Mouse (Mus musculus): Measurements from ENCODE around the gene Enpp4. TPM values are rescaled to one million over a fixed set of nuclear protein-coding genes. Genes with fewer than 3 reads are reported as not detected.

Enpp4 gene
- 0.04 and 0.05 TPM in 2 replicates for polyA plus RNA-seq (2012)

GRCm38 (mm10) chr17:44105287-44106138 lies at the start of gene Enpp4:
Gene Enpp4, minus strand, starts transcription at chr17:44105809.
- peaks cover 36% of the 10 kb centered on the region for H3K4me1 ChIP-seq (ENCODE audit: control insufficient read depth)
- H3K4me3 ChIP-seq (replicated peaks) = peak within 1 kb of the TSS; percentile 92
- no peaks in the 10 kb centered on the region for H3K27me3 ChIP-seq (ENCODE audit: control insufficient read depth)
- no peaks in the 10 kb centered on the region for H3K9me3 ChIP-seq (ENCODE audit: control insufficient read depth, low read length)
- peaks cover 19% of the 10 kb centered on the region for H3K36me3 ChIP-seq (ENCODE audit: control insufficient read depth)
- TF ChIP-seq GATA1 (IDR thresholded peaks at IDR 0.05; ENCODE audit: low read length) = no peak

- no peaks in the 10 kb centered on the region for H3K4me1 ChIP-seq (ENCODE audit: control insufficient read depth)
- no peaks in the 10 kb centered on the region for H3K9me3 ChIP-seq (ENCODE audit: control insufficient read depth, low read length)
- TF ChIP-seq TAL1 (IDR thresholded peaks at IDR 0.05; ENCODE audit: low read length) (no peak), GATA1 (IDR thresholded peaks at IDR 0.05; ENCODE audit: low read length) (no peak)
- no peak overlapping the region for H3K4me3 ChIP-seq (replicated peaks)
- no peaks in the 10 kb centered on the region for H3K36me3 ChIP-seq (ENCODE audit: control insufficient read depth)
- no peaks in the 10 kb centered on the region for H3K27me3 ChIP-seq (ENCODE audit: control insufficient read depth)
Observed at GRCm38 (mm10) chr17:44155204-44155603, 49.6 kb upstream of the Enpp4 start.

GRCm38 (mm10) chr17:44153871-44154270 lies 48.3 kb upstream of the Enpp4 start:
- Histone ChIP-seq H3K9me3 (ENCODE audit: control insufficient read depth, low read length) (no peaks in the 10 kb centered on the region), H3K4me1 (ENCODE audit: control insufficient read depth) (no peaks in the 10 kb centered on the region), H3K36me3 (ENCODE audit: control insufficient read depth) (no peaks in the 10 kb centered on the region), H3K27me3 (ENCODE audit: control insufficient read depth) (no peaks in the 10 kb centered on the region), H3K4me3 (replicated peaks) (no peak overlapping the region)
- no peak for TF ChIP-seq GATA1 (IDR thresholded peaks at IDR 0.05; ENCODE audit: low read length)
- no peak for TF ChIP-seq TAL1 (IDR thresholded peaks at IDR 0.05; ENCODE audit: low read length)

GRCm38 (mm10) chr17:44151889-44152288 lies 46.3 kb upstream of the Enpp4 start:
- Histone ChIP-seq H3K4me1 (ENCODE audit: control insufficient read depth) (no peaks in the 10 kb centered on the region), H3K27me3 (ENCODE audit: control insufficient read depth) (no peaks in the 10 kb centered on the region), H3K36me3 (ENCODE audit: control insufficient read depth) (no peaks in the 10 kb centered on the region), H3K9me3 (ENCODE audit: control insufficient read depth, low read length) (no peaks in the 10 kb centered on the region), H3K4me3 (replicated peaks) (no peak overlapping the region)
- no peak for TF ChIP-seq GATA1 (IDR thresholded peaks at IDR 0.05; ENCODE audit: low read length)
- no peak for TF ChIP-seq TAL1 (IDR thresholded peaks at IDR 0.05; ENCODE audit: low read length)

- H3K9me3 ChIP-seq (ENCODE audit: control insufficient read depth, low read length) = no peaks in the 10 kb centered on the region
- no peaks in the 10 kb centered on the region for H3K27me3 ChIP-seq (ENCODE audit: control insufficient read depth)
- H3K36me3 ChIP-seq (ENCODE audit: control insufficient read depth) = no peaks in the 10 kb centered on the region
- no peaks in the 10 kb centered on the region for H3K4me1 ChIP-seq (ENCODE audit: control insufficient read depth)
- TF ChIP-seq TAL1 (IDR thresholded peaks at IDR 0.05; ENCODE audit: low read length) (no peak), GATA1 (IDR thresholded peaks at IDR 0.05; ENCODE audit: low read length) (no peak)
- H3K4me3 ChIP-seq (replicated peaks) = no peak overlapping the region
Observed at GRCm38 (mm10) chr17:44151130-44151529, 45.5 kb upstream of the Enpp4 start.

- Histone ChIP-seq H3K9me3 (ENCODE audit: control insufficient read depth, low read length) (no peaks in the 10 kb centered on the region), H3K36me3 (ENCODE audit: control insufficient read depth) (no peaks in the 10 kb centered on the region), H3K4me1 (ENCODE audit: control insufficient read depth) (no peaks in the 10 kb centered on the region), H3K4me3 (replicated peaks) (no peak overlapping the region), H3K27me3 (ENCODE audit: control insufficient read depth) (no peaks in the 10 kb centered on the region)
- TF ChIP-seq GATA1 (IDR thresholded peaks at IDR 0.05; ENCODE audit: low read length) (no peak), TAL1 (IDR thresholded peaks at IDR 0.05; ENCODE audit: low read length) (no peak)
Observed at GRCm38 (mm10) chr17:44148109-44148846, 42.7 kb upstream of the Enpp4 start.

DNA sequence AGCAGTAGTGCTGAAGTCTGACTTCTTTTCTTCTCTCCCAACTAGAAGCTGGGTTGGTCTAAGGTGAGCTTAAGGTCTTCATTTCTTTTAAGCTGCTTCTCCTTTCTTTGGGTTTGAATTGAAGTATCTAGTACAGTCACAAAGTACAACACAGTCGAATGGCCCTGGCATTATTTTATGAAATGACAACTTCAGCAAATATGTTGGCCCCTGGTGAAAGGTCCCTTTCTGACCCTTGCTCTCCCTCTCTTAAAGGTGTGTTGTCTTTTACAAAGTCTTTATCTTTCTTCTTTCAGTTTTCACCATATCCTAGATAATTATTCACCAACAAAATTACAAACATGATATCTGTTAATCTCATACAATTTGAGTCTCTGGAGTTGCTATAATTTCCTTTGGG lies 40.2 kb upstream of the Enpp4 start:
- TF ChIP-seq TAL1 (IDR thresholded peaks at IDR 0.05; ENCODE audit: low read length) (no peak), GATA1 (IDR thresholded peaks at IDR 0.05; ENCODE audit: low read length) (no peak)
- Histone ChIP-seq H3K4me1 (ENCODE audit: control insufficient read depth) (no peaks in the 10 kb centered on the region), H3K9me3 (ENCODE audit: control insufficient read depth, low read length) (no peaks in the 10 kb centered on the region), H3K4me3 (replicated peaks) (no peak overlapping the region), H3K36me3 (ENCODE audit: control insufficient read depth) (no peaks in the 10 kb centered on the region), H3K27me3 (ENCODE audit: control insufficient read depth) (no peaks in the 10 kb centered on the region)

DNA sequence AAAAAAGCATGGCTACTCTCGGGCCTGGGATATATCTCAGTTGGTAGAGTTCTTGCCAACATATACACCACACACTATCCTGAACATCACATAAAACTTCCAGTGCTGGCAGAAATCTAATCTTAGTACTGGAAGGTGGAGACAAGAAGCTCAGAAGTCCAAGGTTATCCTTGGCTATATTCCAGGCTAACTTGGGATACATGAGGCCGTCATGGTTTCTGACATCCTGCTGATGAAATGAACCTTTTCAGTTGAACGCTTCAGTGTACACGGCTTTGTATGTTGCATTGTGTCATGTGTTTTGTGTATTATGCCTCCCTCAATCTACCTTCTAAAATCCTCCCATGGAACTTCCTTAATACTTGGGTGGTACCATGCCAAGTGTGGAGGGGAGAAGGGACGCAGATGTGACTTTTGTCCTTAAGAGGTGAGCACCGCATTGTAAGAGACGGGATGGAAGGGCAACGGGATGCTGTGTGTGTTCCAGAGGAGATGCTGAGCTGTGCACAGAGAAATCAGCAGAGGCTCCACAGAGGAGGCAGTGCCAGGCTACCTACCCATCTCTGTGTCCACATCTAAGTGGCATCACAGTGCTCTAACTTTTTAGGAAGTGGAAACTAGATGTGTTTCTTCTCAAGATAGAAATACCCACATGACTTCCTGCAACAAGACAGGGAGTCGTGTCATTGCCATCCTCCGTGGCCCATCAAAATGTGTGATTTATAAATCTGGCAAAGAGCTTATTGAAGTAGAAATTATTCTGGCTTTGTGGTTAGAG lies 31.4 kb upstream of the Enpp4 start:
- Histone ChIP-seq H3K9me3 (ENCODE audit: control insufficient read depth, low read length) (no peaks in the 10 kb centered on the region), H3K36me3 (ENCODE audit: control insufficient read depth) (no peaks in the 10 kb centered on the region), H3K4me3 (replicated peaks) (no peak overlapping the region), H3K4me1 (ENCODE audit: control insufficient read depth) (no peaks in the 10 kb centered on the region), H3K27me3 (ENCODE audit: control insufficient read depth) (peaks cover 11% of the 10 kb centered on the region)
- TF ChIP-seq GATA1 (IDR thresholded peaks at IDR 0.05; ENCODE audit: low read length) = no peak
- TF ChIP-seq TAL1 (IDR thresholded peaks at IDR 0.05; ENCODE audit: low read length) = no peak

GRCm38 (mm10) chr17:44136018-44136417 lies 30.4 kb upstream of the Enpp4 start:
- H3K9me3 ChIP-seq (ENCODE audit: control insufficient read depth, low read length) = no peaks in the 10 kb centered on the region
- H3K36me3 ChIP-seq (ENCODE audit: control insufficient read depth) = no peaks in the 10 kb centered on the region
- H3K4me3 ChIP-seq (replicated peaks) = no peak overlapping the region
- peaks cover 11% of the 10 kb centered on the region for H3K27me3 ChIP-seq (ENCODE audit: control insufficient read depth)
- TF ChIP-seq GATA1 (IDR thresholded peaks at IDR 0.05; ENCODE audit: low read length) (no peak), TAL1 (IDR thresholded peaks at IDR 0.05; ENCODE audit: low read length) (no peak)
- H3K4me1 ChIP-seq (ENCODE audit: control insufficient read depth) = no peaks in the 10 kb centered on the region
